Comparison of ENCODE assay signal across 42 mouse cellular contexts in genomic region chr2:155698443-155698842, GRCm38 (mm10). TPM values are rescaled to one million over a fixed set of nuclear protein-coding genes. Genes with fewer than 3 reads are reported as not detected.
"Had no signal": no experiment of that assay in that cellular context is flagged by ENCODE, and none has a peak within 500 bp of the region (broad histone marks: within the 10 kb centered on the region; RNA-seq: fewer than 3 reads in every experiment).

No protein-coding gene starts in this region.

RNA-seq across cellular contexts. Expression of gene Gm17581, which starts 37.2 kb away (rescaled TPM):
- total RNA-seq: heart, postnatal 10 days; heart, postnatal 14 days; heart, postnatal 25 days; heart, postnatal 36 days; heart, postnatal 4 days; hematopoietic stem cell, adult 5-6 weeks; hindbrain, postnatal 0 days; layer of hippocampus, adult 18-20 months; layer of hippocampus, adult 2 months; layer of hippocampus, adult 8-10 months; layer of hippocampus, postnatal 10 days; layer of hippocampus, postnatal 14 days; layer of hippocampus, postnatal 25 days; layer of hippocampus, postnatal 36 days; left cerebral cortex, adult 18-20 months; left cerebral cortex, adult 2 months; left cerebral cortex, adult 8-10 months had no signal
- polyA plus RNA-seq: heart, embryonic 11.5 days; heart, embryonic 12.5 days; heart, embryonic 13.5 days; heart, embryonic 14.5 days; heart, embryonic 15.5 days; heart, embryonic 16.5 days; heart, postnatal 0 days; hindbrain, embryonic 10.5 days; hindbrain, embryonic 11.5 days; hindbrain, embryonic 12.5 days; hindbrain, embryonic 13.5 days; hindbrain, embryonic 14.5 days; hindbrain, embryonic 15.5 days; hindbrain, embryonic 16.5 days; hindbrain, postnatal 0 days; inflammation-experienced regulatory T-cells, adult 6 months; intestine, embryonic 14.5 days; intestine, embryonic 15.5 days; intestine, embryonic 16.5 days; intestine, postnatal 0 days; kidney, adult 2 months; kidney, embryonic 14.5 days; kidney, embryonic 15.5 days; kidney, embryonic 16.5 days; kidney, postnatal 0 days; large intestine, adult 2 months had no signal
